Mouse (Mus musculus): ENCODE measurements at regions not wholly inside any gene's neighbourhood (a gene's known extent, or its start where the extent isn't known, plus 50 kb on each side); places are given as distances from the start of the nearest gene placed in this dataset.
"Not testable (repeated sequence)": the region's sequence is repeated elsewhere in the genome, so short reads cannot be mapped to it uniquely, and the experiment has no call there.

- TF ChIP-seq CTCF (IDR thresholded peaks at IDR 0.05; ENCODE audit: borderline replicate concordance, control insufficient read depth, extremely low read depth, insufficient read depth, low read length, poor library complexity); POLR2A (IDR thresholded peaks at IDR 0.05; ENCODE audit: control insufficient read depth, extremely low read depth, insufficient read depth, low read length, poor library complexity): not testable (repeated sequence)
Observed at GRCm38 (mm10) chr8:103686233-103686632, 415.2 kb upstream of the Cdh5 start.

All from thymus, adult 2 months (tissue).